Comparison of ENCODE assay signal across 8 mouse cellular contexts in the genomic region with DNA sequence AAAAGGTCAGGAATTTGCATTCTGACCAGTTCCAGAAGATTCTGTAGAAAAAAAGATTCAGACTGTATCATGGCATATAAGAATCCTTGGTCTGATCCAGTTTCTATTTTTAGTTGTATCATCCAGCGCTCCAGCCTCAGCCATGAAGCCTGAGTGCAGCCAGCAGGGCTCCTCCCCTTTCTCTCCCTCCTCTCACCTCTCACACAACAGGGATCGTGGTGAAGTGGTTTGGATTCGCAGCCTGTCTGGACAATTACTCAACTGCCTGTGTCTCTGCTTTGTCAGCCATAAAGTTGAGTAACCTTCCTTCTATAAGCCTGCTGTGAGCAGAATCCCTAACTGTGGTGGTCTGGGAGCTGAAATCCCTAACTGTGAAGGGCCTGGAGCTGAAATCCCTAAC.
DNase-seq lines count a peak whose midpoint lies in the region; ATAC-seq and TF ChIP-seq lines count a peak whose summit lies in the region.

No protein-coding gene starts in this region.

- H3K4me1 ChIP-seq in kidney, postnatal 0 days (replicated peaks; ENCODE audit: insufficient read depth, low read length): peaks cover 19% of the 10 kb centered on the region; the same call in 1 of the 2 replicates
- H3K4me1 ChIP-seq in midbrain, postnatal 0 days (ENCODE audit: insufficient read depth, low read length): peaks cover 4% of the 10 kb centered on the region; the same call in 1 of the 2 replicates

- WGBS in kidney, postnatal 0 days: 10% methylated on average over 3 of the region's 3 CpGs
- WGBS in midbrain, postnatal 0 days: 5% methylated on average over 3 of the region's 3 CpGs

- CTCF ChIA-PET in Patski (lab: Charles Lee): interaction anchor here (0.7 to 3.3 kb wide), 4 partner anchors 11 to 55 kb away, joined by 3 to 14 read pairs (median 4); no protein-coding TSS in a partner anchor

- in situ Hi-C loops in Patski (cut with MboI; ENCODE audit: low pct_unique_long_range_greater_than_20kb): no loop called here

- ATAC-seq in Patski: peak; percentile 87
- ATAC-seq in kidney, postnatal 0 days (replicated peaks; ENCODE audit: low FRiP score, low read depth): peak; percentile 53; the same call in 1 of the 2 replicates
- ATAC-seq in midbrain, postnatal 0 days (ENCODE audit: low FRiP score): peak; percentile 45; the same call in 1 of the 2 replicates
- no peak for ATAC-seq in erythroid progenitor cell, adult 5-6 weeks (replicated peaks; ENCODE audit: low FRiP score, poor library complexity, severe bottlenecking)

- no peaks in the 10 kb centered on the region for H3K36me3 ChIP-seq in kidney, postnatal 0 days (ENCODE audit: insufficient read depth, low read length)
- H3K36me3 ChIP-seq in midbrain, postnatal 0 days (ENCODE audit: insufficient read depth, low read length): no peaks in the 10 kb centered on the region

- H3K9me3 ChIP-seq in kidney, postnatal 0 days (replicated peaks; ENCODE audit: low read length): no peaks in the 10 kb centered on the region
- no peaks in the 10 kb centered on the region for H3K9me3 ChIP-seq in midbrain, postnatal 0 days (ENCODE audit: low read length)

- no peaks in the 10 kb centered on the region for H3K27me3 ChIP-seq in Patski
- no peaks in the 10 kb centered on the region for H3K27me3 ChIP-seq in kidney, postnatal 0 days (ENCODE audit: insufficient read depth, low read length)
- H3K27me3 ChIP-seq in midbrain, postnatal 0 days (ENCODE audit: insufficient read depth, low read length): no peaks in the 10 kb centered on the region

- no peak overlapping the region for H3K4me2 ChIP-seq in kidney, postnatal 0 days (ENCODE audit: low read length)
- H3K4me2 ChIP-seq in midbrain, postnatal 0 days (ENCODE audit: low read depth, low read length, poor library complexity, severe bottlenecking): no peak overlapping the region

- no peak overlapping the region for H3K9ac ChIP-seq in kidney, postnatal 0 days (ENCODE audit: low read depth, low read length)
- H3K9ac ChIP-seq in midbrain, postnatal 0 days (replicated peaks; ENCODE audit: low read length, poor library complexity, severe bottlenecking): no peak overlapping the region

- POLR2A ChIA-PET in Patski (lab: Charles Lee): interaction anchor here (0.5 kb wide), 1 partner anchor 33 kb away, joined by 4 read pairs; no protein-coding TSS in a partner anchor

- no peak for TF ChIP-seq POLR2A in brain, embryonic 14.5 days (IDR thresholded peaks at IDR 0.05; ENCODE audit: borderline replicate concordance, extremely low read depth, insufficient read depth, insufficient read length, poor library complexity, severe bottlenecking)

- DNase-seq in Patski (ENCODE audit: low read depth, low spot score) (peak; percentile 99), MN1 (ENCODE audit: low spot score) (no peak)
- DNase-seq in brain, embryonic 14.5 days (ENCODE audit: low read depth): peak; percentile 68
- peak; percentile 41 to 52 for DNase-seq in heart, adult 9 months (ENCODE audit: low spot score in 2 of 2)
- DNase-seq in kidney, postnatal 0 days (ENCODE audit: low spot score): peak; percentile 84
- peak; percentile 39 for DNase-seq in midbrain, postnatal 0 days (ENCODE audit: low spot score)
- DNase-seq in cerebellum, adult 9-11 months: no peak

- H3K27ac ChIP-seq in kidney, postnatal 0 days: peak overlapping the region; percentile 47; the same call in 1 of the 2 replicates
- H3K27ac ChIP-seq in midbrain, postnatal 0 days (ENCODE audit: low read depth, low read length): 0 out of 2 replicates have a peak overlapping the region, but pooled peaks have one; percentile 26

- no peak overlapping the region for H3K4me3 ChIP-seq in kidney, postnatal 0 days (replicated peaks; ENCODE audit: low read depth, low read length)
- no peak overlapping the region for H3K4me3 ChIP-seq in midbrain, postnatal 0 days (ENCODE audit: low read depth, low read length)

- TF ChIP-seq CTCF in Patski (IDR thresholded peaks at IDR 0.05): no peak
- TF ChIP-seq CTCF in brain, embryonic 14.5 days (IDR thresholded peaks at IDR 0.05; ENCODE audit: borderline replicate concordance, extremely low read depth, insufficient read depth, insufficient read length): no peak
- no peak for TF ChIP-seq CTCF in kidney, postnatal 0 days (IDR thresholded peaks at IDR 0.05; ENCODE audit: low read depth)
- TF ChIP-seq CTCF in midbrain, postnatal 0 days (IDR thresholded peaks at IDR 0.05): no peak

Comparison
In these comparisons a context has a peak if more than half of its experiments do, and no peak if none do; other contexts are left out.
1. DNase-seq: peak in Patski (single experiment), brain, embryonic 14.5 days (single experiment), heart, adult 9 months (2 of 2), kidney, postnatal 0 days (single experiment) and midbrain, postnatal 0 days (single experiment); none in MN1 (single experiment) and cerebellum, adult 9-11 months (single experiment).